Mouse (Mus musculus): ENCODE data around the gene C330021F23Rik.

DNA sequence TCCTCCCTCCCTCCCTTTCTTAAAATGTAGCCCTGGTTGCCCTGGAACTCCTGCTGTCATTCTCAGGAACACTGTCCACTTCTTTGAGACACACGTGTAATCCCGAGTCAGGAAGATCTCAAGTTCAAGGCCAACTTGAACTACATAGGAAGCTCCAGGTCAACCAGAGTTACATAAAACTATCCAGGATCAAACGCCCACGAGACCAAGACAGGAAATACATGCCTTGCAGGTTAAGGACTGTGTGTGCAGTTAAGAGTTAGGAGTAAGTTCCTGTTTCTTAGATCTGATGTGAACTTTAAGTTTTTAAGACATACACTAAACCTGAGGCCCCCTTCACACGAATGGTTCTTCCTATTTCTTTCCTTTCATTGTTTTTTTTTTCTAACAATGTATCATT, 59.2 kb downstream of the C330021F23Rik start:
- no peak for TF ChIP-seq EP300 (IDR thresholded peaks at IDR 0.05; ENCODE audit: insufficient read depth, low read depth, low read length)
- no peak for TF ChIP-seq POLR2A (IDR thresholded peaks at IDR 0.05; ENCODE audit: insufficient read depth, low read depth, low read length)
